Mouse (Mus musculus) cerebellum, adult 11-12 months (tissue): ENCODE data around the gene Dusp13.

Source experiments
- DNase-seq: peaks from one replicate; pipeline ENCODE4 v3.0.0; 2022

Gene Dusp13

GRCm38 (mm10) chr14:21750881-21751542 lies at the start of gene Dusp13:
Gene Dusp13 (minus strand): TSS chr14:21751181.
- peak; percentile 77 for DNase-seq

- no peak for DNase-seq
Observed at GRCm38 (mm10) chr14:21800641-21801040, 49.7 kb upstream of the Dusp13 start.

- DNase-seq = no peak
Observed at GRCm38 (mm10) chr14:21792250-21792649, 41.3 kb upstream of the Dusp13 start.

GRCm38 (mm10) chr14:21791722-21792121 lies 40.7 kb upstream of the Dusp13 start:
- DNase-seq = no peak

GRCm38 (mm10) chr14:21790585-21791251 lies 39.7 kb upstream of the Dusp13 start:
- DNase-seq = no peak

- DNase-seq = no peak
Observed at GRCm38 (mm10) chr14:21788121-21788520, 37.1 kb upstream of the Dusp13 start.

- no peak for DNase-seq
Observed at GRCm38 (mm10) chr14:21787374-21787773, 36.4 kb upstream of the Dusp13 start.

- no peak for DNase-seq
Observed at GRCm38 (mm10) chr14:21786500-21786899, 35.5 kb upstream of the Dusp13 start.

- no peak for DNase-seq
Observed at GRCm38 (mm10) chr14:21776201-21776600, 25.2 kb upstream of the Dusp13 start.

- DNase-seq = no peak
Observed at GRCm38 (mm10) chr14:21773946-21774345, 23.0 kb upstream of the Dusp13 start.

GRCm38 (mm10) chr14:21772506-21773281 lies 21.7 kb upstream of the Dusp13 start:
- no peak for DNase-seq

- no peak for DNase-seq
Observed at GRCm38 (mm10) chr14:21766398-21766958, 15.5 kb upstream of the Dusp13 start.

GRCm38 (mm10) chr14:21765754-21766397 lies 14.9 kb upstream of the Dusp13 start:
- DNase-seq = no peak

GRCm38 (mm10) chr14:21764646-21765045 lies 13.7 kb upstream of the Dusp13 start:
- DNase-seq = no peak

GRCm38 (mm10) chr14:21763736-21764135 lies 12.8 kb upstream of the Dusp13 start:
- DNase-seq = no peak

- no peak for DNase-seq
Observed at GRCm38 (mm10) chr14:21761560-21761959, 10.6 kb upstream of the Dusp13 start.

- no peak for DNase-seq
Observed at GRCm38 (mm10) chr14:21753367-21753766, 2.4 kb upstream of the Dusp13 start.

- DNase-seq = no peak
Observed at GRCm38 (mm10) chr14:21752411-21752810, 1.4 kb upstream of the Dusp13 start.

GRCm38 (mm10) chr14:21750008-21750880 lies 737 bp downstream of the Dusp13 start, which contains the start of gene Samd8:
Gene Samd8 (plus strand): TSS chr14:21750531.
- peak; percentile 88 for DNase-seq

- DNase-seq = peak; percentile 31
Observed at GRCm38 (mm10) chr14:21748142-21748870, 2.7 kb downstream of the Dusp13 start.
